Mouse (Mus musculus) brain, embryonic 14.5 days (tissue): ENCODE results near the gene Stk32c. TPM values are rescaled to one million over a fixed set of nuclear protein-coding genes. Genes with fewer than 3 reads are reported as not detected.
A peak's percentile ranks its signal among the peaks of the same experiment; 100 is the strongest.

Experiments
- DNase-seq: peaks from one replicate; pipeline ENCODE4 v3.0.0-alpha.2; 2011; ENCODE audit warnings: low read depth
- CTCF ChIP-seq: fragments of 200-500 bp; IDR thresholded peaks from 2 replicates; pipeline ENCODE4 v1.5.1; 2012; ENCODE audit warnings: inconsistent platforms, mild to moderate bottlenecking, moderate library complexity, borderline replicate concordance; ENCODE audit not compliant: insufficient read depth, insufficient read length; ENCODE audit errors: extremely low read depth
- POLR2A ChIP-seq: fragments of 200-500 bp; IDR thresholded peaks from 2 replicates; pipeline ENCODE4 v1.6.1; 2012; ENCODE audit warnings: mild to moderate bottlenecking, inconsistent platforms, borderline replicate concordance; ENCODE audit not compliant: poor library complexity, insufficient read depth, insufficient read length, severe bottlenecking; ENCODE audit errors: extremely low read depth
- polyA plus RNA-seq: library from polyadenylated mRNA; depleted of rRNA; stranded (reverse); fragments of >200 nt; gene quantifications from 2 replicates; pipeline ENCODE4 v1.2.3, GENCODE M21; 2012

Gene Stk32c
- polyA plus RNA-seq, 1 experiment, result 27.9 TPM

- no peak for TF ChIP-seq POLR2A
- TF ChIP-seq CTCF, result no peak
- no peak for DNase-seq
Observed at GRCm38 (mm10) chr7:139135236-139135635, 77.9 kb downstream of the Stk32c start.

- TF ChIP-seq CTCF (no peak), POLR2A (no peak)
- DNase-seq, result peak; percentile 71
Observed at GRCm38 (mm10) chr7:139133446-139133845, 79.7 kb downstream of the Stk32c start.

- peak; percentile 42 for DNase-seq
- no peak for TF ChIP-seq CTCF
- TF ChIP-seq POLR2A, result no peak
Observed at GRCm38 (mm10) chr7:139131538-139131937, 81.6 kb downstream of the Stk32c start.

- DNase-seq, result peak; percentile 45
- TF ChIP-seq POLR2A (no peak), CTCF (no peak)
Observed at GRCm38 (mm10) chr7:139130361-139130760, 82.7 kb downstream of the Stk32c start.

- DNase-seq, result no peak
- no peak for TF ChIP-seq POLR2A
- no peak for TF ChIP-seq CTCF
Observed at GRCm38 (mm10) chr7:139128994-139129393, 84.1 kb downstream of the Stk32c start.

GRCm38 (mm10) chr7:139126549-139126948 is 86.6 kb downstream of the Stk32c start:
- DNase-seq, result no peak
- TF ChIP-seq POLR2A (no peak), CTCF (no peak)

- DNase-seq, result no peak
Observed at GRCm38 (mm10) chr7:139125881-139126280, 87.2 kb downstream of the Stk32c start.

GRCm38 (mm10) chr7:139119775-139120153 is 93.3 kb downstream of the Stk32c start:
- TF ChIP-seq POLR2A, result no peak
- TF ChIP-seq CTCF, result no peak

More at GRCm38 (mm10) chr7:139125881-139126280, 87.2 kb downstream of the Stk32c start:
- no peak for TF ChIP-seq CTCF
- TF ChIP-seq POLR2A, result no peak

GRCm38 (mm10) chr7:139119152-139119774 is 93.8 kb downstream of the Stk32c start:
- TF ChIP-seq CTCF, result peak; percentile 95
- TF ChIP-seq POLR2A, result no peak
- DNase-seq, result peak; percentile 90

More at GRCm38 (mm10) chr7:139119775-139120153, 93.3 kb downstream of the Stk32c start:
- no peak for DNase-seq

- no peak for DNase-seq
Observed at GRCm38 (mm10) chr7:139107908-139108650, 105.0 kb downstream of the Stk32c start.

GRCm38 (mm10) chr7:139105705-139106104 is 107.4 kb downstream of the Stk32c start:
- no peak for DNase-seq
- TF ChIP-seq POLR2A, result no peak
- no peak for TF ChIP-seq CTCF

More at GRCm38 (mm10) chr7:139107908-139108650, 105.0 kb downstream of the Stk32c start:
- TF ChIP-seq CTCF, result no peak

GRCm38 (mm10) chr7:139105076-139105475 is 108.0 kb downstream of the Stk32c start:
- no peak for TF ChIP-seq POLR2A
- no peak for TF ChIP-seq CTCF

GRCm38 (mm10) chr7:139103960-139104381 is 109.1 kb downstream of the Stk32c start:
- DNase-seq, result peak; percentile 36
- peak; percentile 39; the same call in 1 of the 2 replicates for TF ChIP-seq CTCF
- no peak for TF ChIP-seq POLR2A

More at GRCm38 (mm10) chr7:139105076-139105475, 108.0 kb downstream of the Stk32c start:
- no peak for DNase-seq
